Mouse (Mus musculus) limb, embryonic 13.5 days (tissue): Measurements from ENCODE around the gene Gm10337. TPM values are rescaled to one million over a fixed set of nuclear protein-coding genes. Genes with fewer than 3 reads are reported as not detected.

ENCODE experiments used
- ATAC-seq: fragments of 200-750 bp; cut with Nextera tagmentation; 2 replicates; pipeline ENCODE4 v1.8.0; 2017; ENCODE audit warnings: low read depth, moderate number of reproducible peaks, moderate TSS enrichment; ENCODE audit not compliant: low FRiP score
- H3K27ac ChIP-seq: fragments of 300-500 bp; sonication (generic); 2 replicates; pipeline ENCODE4 v1.5.1; 2015; ENCODE audit warnings: inconsistent platforms, mild to moderate bottlenecking, moderate library complexity
- H3K27me3 ChIP-seq: fragments of 300-500 bp; sonication (generic); 2 replicates; pipeline ENCODE4 v1.6.1; 2015; ENCODE audit warnings: mild to moderate bottlenecking, inconsistent platforms
- H3K36me3 ChIP-seq: fragments of 300-500 bp; sonication (generic); 2 replicates; pipeline ENCODE4 v1.6.1; 2015; ENCODE audit warnings: inconsistent platforms, mild to moderate bottlenecking, moderate library complexity
- H3K4me1 ChIP-seq: fragments of 300-500 bp; sonication (generic); 2 replicates; pipeline ENCODE4 v1.6.1; 2015; ENCODE audit warnings: inconsistent platforms
- H3K4me2 ChIP-seq: fragments of 300-500 bp; sonication (generic); replicated peaks from 2 replicates; pipeline ENCODE4 v1.6.1; 2015; ENCODE audit warnings: inconsistent platforms, mild to moderate bottlenecking, moderate library complexity
- H3K4me3 ChIP-seq: fragments of 300-500 bp; sonication (generic); 2 replicates; pipeline ENCODE4 v1.5.1; 2015; ENCODE audit warnings: moderate library complexity, mild to moderate bottlenecking, inconsistent platforms
- H3K9ac ChIP-seq: fragments of 300-500 bp; sonication (generic); 2 replicates; pipeline ENCODE4 v1.6.1; 2015; ENCODE audit warnings: mild to moderate bottlenecking, inconsistent platforms
- H3K9me3 ChIP-seq: fragments of 300-500 bp; sonication (generic); 2 replicates; pipeline ENCODE4 v1.6.1; 2016; ENCODE audit warnings: inconsistent platforms
- WGBS: fragments of 180-500 bp; shearing (Covaris S2); methylation state at CpG from one replicate; pipeline ENCODE4 v1.1.7; 2015; 5-methylcytosine and 5-hydroxymethylcytosine counted together
- polyA plus RNA-seq: library from polyadenylated mRNA; unstranded; fragments of >200 nt; fragmentation: Nextera tagmentation; extraction: Ambion mirVana; gene quantifications from 2 replicates; pipeline ENCODE4 v1.2.1, GENCODE M21; 2015

The Gm10337 gene
- polyA plus RNA-seq, 1 experiment from 2014 or later: 2.5 TPM

- peaks cover 17% of the 10 kb centered on the region for H3K4me1 ChIP-seq
- peak overlapping the region; percentile 98 for H3K27ac ChIP-seq
- no peaks in the 10 kb centered on the region for H3K27me3 ChIP-seq
- H3K4me3 ChIP-seq: peak overlapping the region; percentile 82
- ATAC-seq: peak; percentile 60
- under 1% methylated on average over 37 of the region's 67 CpGs for WGBS
- H3K9ac ChIP-seq: peak overlapping the region; percentile 96
- peak overlapping the region; percentile 63 for H3K4me2 ChIP-seq
- peaks cover 23% of the 10 kb centered on the region for H3K36me3 ChIP-seq
- no peaks in the 10 kb centered on the region for H3K9me3 ChIP-seq
Observed at GRCm38 (mm10) chr15:102470605-102471294, 32.8 kb upstream of the Gm10337 start.

- Histone ChIP-seq H3K9ac (peak overlapping the region; percentile 96), H3K9me3 (no peaks in the 10 kb centered on the region), H3K4me2 (peak overlapping the region; percentile 63), H3K27ac (peak overlapping the region; percentile 98), H3K4me3 (peak overlapping the region; percentile 82), H3K36me3 (peaks cover 29% of the 10 kb centered on the region), H3K27me3 (no peaks in the 10 kb centered on the region), H3K4me1 (peaks cover 17% of the 10 kb centered on the region)
- no peak for ATAC-seq
- 1% methylated on average over 10 of the region's 10 CpGs for WGBS
Observed at GRCm38 (mm10) chr15:102471295-102471645, 32.3 kb upstream of the Gm10337 start.

- no peak for ATAC-seq
- Histone ChIP-seq H3K9ac (peak overlapping the region; percentile 96), H3K4me3 (peak overlapping the region; percentile 82), H3K27me3 (no peaks in the 10 kb centered on the region), H3K4me2 (peak overlapping the region; percentile 63), H3K36me3 (peaks cover 33% of the 10 kb centered on the region), H3K4me1 (peaks cover 17% of the 10 kb centered on the region), H3K27ac (no peak overlapping the region), H3K9me3 (no peaks in the 10 kb centered on the region)
Observed at GRCm38 (mm10) chr15:102471727-102472126, 31.8 kb upstream of the Gm10337 start.

GRCm38 (mm10) chr15:102473246-102473645, 30.3 kb upstream of the Gm10337 start:
- H3K9me3 ChIP-seq: no peaks in the 10 kb centered on the region
- ATAC-seq: no peak
- H3K4me2 ChIP-seq: peak overlapping the region; percentile 31; the same call in 1 of the 2 replicates
- H3K4me1 ChIP-seq: peaks cover 17% of the 10 kb centered on the region
- H3K36me3 ChIP-seq: peaks cover 47% of the 10 kb centered on the region
- H3K9ac ChIP-seq: no peak overlapping the region
- no peaks in the 10 kb centered on the region for H3K27me3 ChIP-seq
- no peak overlapping the region for H3K4me3 ChIP-seq
- WGBS: 74% methylated on average over 2 of the region's 2 CpGs
- H3K27ac ChIP-seq: no peak overlapping the region

GRCm38 (mm10) chr15:102474520-102474919, 29.0 kb upstream of the Gm10337 start:
- H3K4me2 ChIP-seq: no peak overlapping the region
- H3K9ac ChIP-seq: no peak overlapping the region
- H3K27ac ChIP-seq: no peak overlapping the region
- no peaks in the 10 kb centered on the region for H3K9me3 ChIP-seq
- H3K36me3 ChIP-seq: peaks cover 59% of the 10 kb centered on the region
- no peak overlapping the region for H3K4me3 ChIP-seq
- no peaks in the 10 kb centered on the region for H3K27me3 ChIP-seq
- WGBS: 86% methylated on average over 2 of the region's 2 CpGs
- peaks cover 17% of the 10 kb centered on the region for H3K4me1 ChIP-seq
- ATAC-seq: no peak

- H3K4me1 ChIP-seq: no peaks in the 10 kb centered on the region
- ATAC-seq: no peak
- H3K27ac ChIP-seq: no peak overlapping the region
- no peak overlapping the region for H3K4me3 ChIP-seq
- 83% methylated on average over 3 of the region's 3 CpGs for WGBS
- peaks cover 84% of the 10 kb centered on the region for H3K36me3 ChIP-seq
- H3K9me3 ChIP-seq: no peaks in the 10 kb centered on the region
- H3K27me3 ChIP-seq: no peaks in the 10 kb centered on the region
- no peak overlapping the region for H3K9ac ChIP-seq
- no peak overlapping the region for H3K4me2 ChIP-seq
Observed at GRCm38 (mm10) chr15:102483136-102483535, 20.4 kb upstream of the Gm10337 start.

GRCm38 (mm10) chr15:102485853-102486252, 17.7 kb upstream of the Gm10337 start:
- peaks cover 85% of the 10 kb centered on the region for H3K36me3 ChIP-seq

GRCm38 (mm10) chr15:102487664-102488063, 15.9 kb upstream of the Gm10337 start:
- no peaks in the 10 kb centered on the region for H3K4me1 ChIP-seq
- H3K4me2 ChIP-seq: no peak overlapping the region
- H3K27me3 ChIP-seq: no peaks in the 10 kb centered on the region
- H3K27ac ChIP-seq: no peak overlapping the region
- 75% methylated on average over 1 of the region's 1 CpGs for WGBS
- no peak overlapping the region for H3K9ac ChIP-seq
- no peaks in the 10 kb centered on the region for H3K9me3 ChIP-seq
- H3K4me3 ChIP-seq: no peak overlapping the region
- H3K36me3 ChIP-seq: peaks cover 84% of the 10 kb centered on the region
- ATAC-seq: no peak

More at GRCm38 (mm10) chr15:102485853-102486252, 17.7 kb upstream of the Gm10337 start:
- WGBS: 92% methylated on average over 12 of the region's 12 CpGs
- Histone ChIP-seq H3K9me3 (no peaks in the 10 kb centered on the region), H3K9ac (no peak overlapping the region), H3K27me3 (no peaks in the 10 kb centered on the region), H3K4me2 (no peak overlapping the region), H3K4me3 (no peak overlapping the region), H3K4me1 (no peaks in the 10 kb centered on the region), H3K27ac (no peak overlapping the region)
- no peak for ATAC-seq

GRCm38 (mm10) chr15:102498322-102498721, 5.2 kb upstream of the Gm10337 start:
- no peak overlapping the region for H3K9ac ChIP-seq
- no peak overlapping the region for H3K4me2 ChIP-seq
- H3K9me3 ChIP-seq: no peaks in the 10 kb centered on the region
- H3K4me1 ChIP-seq: no peaks in the 10 kb centered on the region
- 90% methylated on average over 3 of the region's 3 CpGs for WGBS
- no peak overlapping the region for H3K4me3 ChIP-seq
- no peak for ATAC-seq
- H3K36me3 ChIP-seq: peaks cover 95% of the 10 kb centered on the region
- H3K27me3 ChIP-seq: no peaks in the 10 kb centered on the region
- no peak overlapping the region for H3K27ac ChIP-seq

GRCm38 (mm10) chr15:102499370-102499769, 4.2 kb upstream of the Gm10337 start:
- Histone ChIP-seq H3K9ac (no peak overlapping the region), H3K4me2 (no peak overlapping the region), H3K9me3 (no peaks in the 10 kb centered on the region), H3K4me3 (no peak overlapping the region), H3K27ac (no peak overlapping the region), H3K27me3 (no peaks in the 10 kb centered on the region), H3K4me1 (no peaks in the 10 kb centered on the region), H3K36me3 (peaks cover 96% of the 10 kb centered on the region)
- 74% methylated on average over 3 of the region's 3 CpGs for WGBS
- ATAC-seq: no peak

- Histone ChIP-seq H3K4me2 (no peak overlapping the region), H3K4me3 (no peak overlapping the region), H3K27me3 (no peaks in the 10 kb centered on the region), H3K9me3 (no peaks in the 10 kb centered on the region), H3K36me3 (peaks cover 96% of the 10 kb centered on the region), H3K4me1 (no peaks in the 10 kb centered on the region), H3K27ac (no peak overlapping the region), H3K9ac (no peak overlapping the region)
- no peak for ATAC-seq
- WGBS: 87% methylated on average over 6 of the region's 6 CpGs
Observed at GRCm38 (mm10) chr15:102499851-102500250, 3.7 kb upstream of the Gm10337 start.

GRCm38 (mm10) chr15:102500479-102500878, 3.0 kb upstream of the Gm10337 start:
- Histone ChIP-seq H3K4me2 (no peak overlapping the region), H3K9me3 (no peaks in the 10 kb centered on the region), H3K4me1 (peaks cover 3% of the 10 kb centered on the region; the same call in 1 of the 2 replicates), H3K9ac (no peak overlapping the region), H3K27me3 (no peaks in the 10 kb centered on the region), H3K27ac (no peak overlapping the region), H3K4me3 (no peak overlapping the region), H3K36me3 (peaks cover 96% of the 10 kb centered on the region)
- no peak for ATAC-seq
- WGBS: 87% methylated on average over 5 of the region's 5 CpGs
